Mouse (Mus musculus) brain, embryonic 14.5 days (tissue): ENCODE measurements at regions not wholly inside any gene's neighbourhood (a gene's known extent, or its start where the extent isn't known, plus 50 kb on each side); places are given as distances from the start of the nearest gene placed in this dataset.

Experiments used
- DNase-seq: peaks from one replicate; pipeline ENCODE4 v3.0.0-alpha.2; 2011; ENCODE audit warnings: low read depth
- CTCF ChIP-seq: fragments of 200-500 bp; IDR thresholded peaks from 2 replicates; pipeline ENCODE4 v1.5.1; 2012; ENCODE audit warnings: inconsistent platforms, mild to moderate bottlenecking, moderate library complexity, borderline replicate concordance; ENCODE audit not compliant: insufficient read depth, insufficient read length; ENCODE audit errors: extremely low read depth
- POLR2A ChIP-seq: fragments of 200-500 bp; IDR thresholded peaks from 2 replicates; pipeline ENCODE4 v1.6.1; 2012; ENCODE audit warnings: mild to moderate bottlenecking, inconsistent platforms, borderline replicate concordance; ENCODE audit not compliant: poor library complexity, insufficient read depth, insufficient read length, severe bottlenecking; ENCODE audit errors: extremely low read depth

DNA sequence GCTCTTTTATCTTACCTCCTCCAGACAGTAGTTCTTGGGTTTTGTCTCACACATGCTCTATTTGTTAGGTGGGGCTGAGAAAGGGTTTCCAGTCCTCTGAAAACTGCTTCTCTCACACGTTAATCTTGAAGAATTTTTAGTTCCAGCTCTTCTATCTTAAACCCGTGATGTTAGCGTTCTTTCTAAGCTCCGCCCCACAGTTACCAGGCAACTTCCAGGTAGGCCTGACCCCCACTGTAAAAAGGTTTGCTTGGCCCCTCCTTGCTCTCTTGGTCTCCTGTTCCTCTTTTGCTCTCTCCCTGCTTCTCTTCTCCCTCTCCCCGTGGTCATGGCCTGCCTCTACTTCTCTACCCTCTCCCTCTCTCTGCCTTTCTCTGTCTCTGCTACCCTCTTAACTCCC, 1149.7 kb downstream of the Mrps31 start:
- TF ChIP-seq CTCF (no peak), POLR2A (no peak)
- no peak for DNase-seq

DNA sequence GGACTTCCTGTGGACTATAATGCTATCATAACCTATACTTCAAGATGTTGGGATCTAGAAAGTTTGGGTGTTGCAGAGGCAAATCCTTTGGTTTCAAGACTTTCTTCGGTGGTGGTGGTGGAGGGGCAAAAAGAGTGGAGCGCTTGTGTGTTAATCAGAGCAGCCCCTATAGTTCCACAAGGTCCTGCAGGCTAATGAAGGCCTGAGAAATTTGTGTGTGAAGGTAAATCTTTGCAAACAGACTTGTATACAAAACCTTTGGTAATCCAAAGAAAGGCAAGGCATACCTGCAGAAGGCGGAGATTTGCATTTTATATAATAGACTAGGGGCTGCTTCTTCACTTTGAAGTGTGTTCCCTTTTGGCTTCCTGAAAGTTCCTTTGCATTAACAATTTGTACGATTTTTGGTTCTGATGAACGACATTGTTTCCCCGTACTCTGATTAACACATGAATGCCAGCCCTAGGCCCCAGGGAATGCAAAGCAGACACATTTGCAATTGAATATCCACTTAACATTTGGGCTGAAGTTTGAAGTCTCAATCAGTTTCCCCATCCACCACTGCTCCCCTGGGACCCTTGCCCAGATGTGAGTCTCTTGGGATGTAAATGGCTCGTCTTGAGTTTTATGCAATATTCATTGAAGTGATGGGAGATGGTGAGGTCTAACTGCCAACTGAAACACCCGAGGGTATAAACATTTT, 1150.7 kb downstream of the Mrps31 start:
- peak; percentile 95 for DNase-seq
- TF ChIP-seq POLR2A = no peak
- no peak for TF ChIP-seq CTCF

DNA sequence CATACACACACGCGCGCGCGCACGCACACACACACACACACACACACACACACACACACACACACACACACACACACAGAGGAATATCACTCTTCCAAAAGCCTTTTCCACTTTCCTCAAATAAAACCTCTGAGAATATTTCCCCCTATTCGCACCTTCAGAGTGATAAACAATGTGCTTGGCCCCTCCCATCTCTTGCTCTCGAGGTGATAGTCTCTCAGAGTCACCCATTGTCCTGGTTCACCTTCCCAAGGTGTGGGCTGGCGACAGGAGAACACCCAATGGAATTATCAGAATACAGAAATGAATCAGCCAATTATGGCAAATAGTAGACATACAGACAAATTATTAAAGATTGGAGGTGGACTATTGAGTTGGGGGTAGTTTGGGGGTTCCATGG, 1151.3 kb downstream of the Mrps31 start:
- no peak for DNase-seq
- TF ChIP-seq POLR2A = no peak
- no peak for TF ChIP-seq CTCF

DNA sequence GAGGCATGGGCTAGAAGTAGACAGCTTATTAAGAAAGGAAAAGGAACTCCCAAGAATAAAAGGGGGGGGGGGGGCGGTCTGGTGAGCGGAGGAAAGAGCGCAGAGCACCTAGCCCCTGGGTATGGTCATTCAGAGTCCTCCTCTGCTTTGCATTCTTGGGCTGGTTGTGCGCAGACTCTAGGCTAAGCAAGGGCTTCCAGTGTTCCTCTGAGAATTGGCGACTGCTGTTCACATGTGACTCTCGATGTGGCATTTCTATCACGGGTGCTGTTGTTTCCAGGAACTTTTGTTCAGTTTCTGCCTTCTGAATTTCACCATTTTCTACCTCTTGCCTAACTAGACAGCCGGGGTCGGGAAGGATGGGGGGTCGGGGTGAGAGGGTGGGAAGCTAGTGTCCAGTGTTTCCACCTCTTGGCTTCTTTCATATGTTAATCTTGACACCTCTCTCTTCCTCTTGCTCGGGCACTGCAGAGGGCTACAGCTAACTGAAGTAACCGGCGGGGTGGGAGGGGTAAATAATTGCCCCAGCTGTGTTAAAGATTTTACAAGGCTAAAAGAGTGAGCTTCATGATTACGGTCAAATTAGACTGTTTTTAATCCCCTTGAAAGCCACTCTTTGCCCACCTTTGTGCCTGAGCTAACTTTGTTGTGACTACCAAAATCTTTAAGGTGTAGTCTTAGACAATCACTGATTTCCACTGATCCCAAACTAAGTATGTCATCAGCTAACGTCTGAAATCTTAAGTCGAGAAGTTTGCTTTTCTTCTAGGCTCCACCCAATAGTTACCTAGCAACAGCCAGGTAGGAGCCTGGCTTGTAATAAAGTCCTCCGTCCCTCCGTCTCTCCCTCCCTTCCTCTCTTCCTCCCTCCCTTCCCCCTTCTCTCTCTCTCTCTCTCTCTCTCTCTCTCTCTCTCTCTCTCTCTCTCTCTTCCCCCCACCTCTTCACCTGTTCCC, 1152.2 kb downstream of the Mrps31 start:
- no peak for TF ChIP-seq POLR2A
- no peak for TF ChIP-seq CTCF
- peak; percentile 78 for DNase-seq

DNA sequence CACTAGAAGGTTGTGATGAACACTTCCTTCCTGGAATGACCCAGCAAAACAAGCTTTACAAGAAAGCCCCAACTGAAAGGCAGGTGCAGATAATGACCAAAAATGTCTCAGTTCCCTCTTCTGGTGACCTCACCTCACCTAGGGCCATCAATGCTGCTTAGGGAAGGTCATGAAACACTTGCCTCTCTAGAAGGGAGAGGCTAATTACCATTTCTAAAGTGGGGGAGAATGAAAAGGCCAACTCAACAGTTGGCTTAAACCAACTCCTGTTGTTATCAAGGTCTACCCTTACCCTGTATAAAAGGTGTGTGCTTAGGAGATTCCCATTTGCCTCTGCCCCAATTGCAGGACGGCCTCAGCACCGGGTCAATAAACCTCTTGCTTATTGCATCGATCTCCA, 1156.7 kb downstream of the Mrps31 start:
- no peak for TF ChIP-seq POLR2A
- no peak for TF ChIP-seq CTCF
- no peak for DNase-seq

DNA sequence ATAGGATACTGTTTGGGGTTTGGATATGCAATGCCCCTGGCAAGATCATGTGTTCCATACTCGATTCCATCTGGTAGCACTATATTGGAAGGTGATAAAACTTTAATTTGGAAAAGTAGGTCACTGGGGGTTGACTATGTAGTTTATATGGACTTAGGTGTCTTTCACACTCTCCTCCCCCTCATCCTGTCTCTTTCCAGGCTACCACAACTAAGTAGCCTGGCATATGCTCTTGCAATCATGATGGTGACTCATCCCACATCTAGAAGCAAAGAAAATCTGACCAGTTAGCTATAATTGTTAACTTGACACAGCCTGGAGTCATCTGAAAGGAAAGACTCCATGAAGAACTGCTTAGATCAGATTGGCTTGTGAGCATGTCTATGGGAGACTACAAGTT, 1154.3 kb downstream of the Adam3 start:
- TF ChIP-seq CTCF = no peak
- no peak for TF ChIP-seq POLR2A
- DNase-seq = no peak

DNA sequence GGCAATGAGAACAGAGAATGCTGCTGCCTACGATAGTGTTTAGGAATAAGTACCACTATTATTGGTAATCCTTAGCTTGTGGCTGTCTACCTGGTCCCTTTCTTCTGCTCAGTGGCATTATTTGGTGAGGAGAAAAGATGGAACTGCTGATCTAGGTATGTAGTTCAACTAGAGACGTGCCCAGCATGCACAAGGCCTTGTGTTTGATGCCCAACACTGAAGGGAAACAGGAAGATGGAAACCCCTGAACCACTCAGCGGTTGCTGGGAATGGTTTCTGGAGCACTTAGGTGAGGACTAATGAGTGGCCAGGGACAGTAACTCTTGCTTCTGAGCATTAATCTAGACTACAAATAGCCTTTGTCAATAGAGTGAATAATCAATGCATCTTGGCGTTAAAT, 1145.5 kb downstream of the Adam3 start:
- TF ChIP-seq CTCF = no peak
- no peak for TF ChIP-seq POLR2A
- DNase-seq = no peak

DNA sequence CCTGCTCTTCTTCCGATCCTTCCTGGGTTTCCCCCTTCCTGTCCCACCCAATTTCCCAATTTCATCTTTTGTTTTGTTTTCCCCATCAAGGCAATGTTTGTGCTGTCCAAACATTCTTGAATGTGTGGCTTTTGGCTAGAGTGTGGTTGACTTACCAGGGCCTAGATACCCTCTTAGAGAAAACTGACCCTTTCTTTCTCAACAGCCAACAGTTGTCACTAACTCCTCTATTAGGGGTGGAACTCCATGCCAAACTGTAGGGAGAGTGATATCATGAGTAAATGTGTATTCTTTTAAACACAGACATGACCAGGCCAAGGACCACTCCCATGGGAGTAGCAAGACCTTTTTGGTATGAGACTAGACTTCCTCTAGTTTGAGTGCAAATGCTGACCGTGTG, 1145.0 kb downstream of the Adam3 start:
- TF ChIP-seq POLR2A (no peak), CTCF (no peak)
- DNase-seq = no peak
